Mouse (Mus musculus) thymus, adult 2 months (tissue): ENCODE results near the gene Homer2.

Experiments
- CTCF ChIP-seq: fragments of 200-500 bp; IDR thresholded peaks from 2 replicates; pipeline ENCODE4 v1.5.1; 2012; ENCODE audit warnings: mild to moderate bottlenecking, control low read depth, low read length, moderate library complexity, borderline replicate concordance; ENCODE audit not compliant: control insufficient read depth, poor library complexity, insufficient read depth; ENCODE audit errors: extremely low read depth
- POLR2A ChIP-seq: fragments of 200-500 bp; IDR thresholded peaks from 2 replicates; pipeline ENCODE4 v1.6.1; 2012; ENCODE audit warnings: mild to moderate bottlenecking, low read length, control low read depth, moderate library complexity; ENCODE audit not compliant: control insufficient read depth, poor library complexity, insufficient read depth; ENCODE audit errors: extremely low read depth

DNA sequence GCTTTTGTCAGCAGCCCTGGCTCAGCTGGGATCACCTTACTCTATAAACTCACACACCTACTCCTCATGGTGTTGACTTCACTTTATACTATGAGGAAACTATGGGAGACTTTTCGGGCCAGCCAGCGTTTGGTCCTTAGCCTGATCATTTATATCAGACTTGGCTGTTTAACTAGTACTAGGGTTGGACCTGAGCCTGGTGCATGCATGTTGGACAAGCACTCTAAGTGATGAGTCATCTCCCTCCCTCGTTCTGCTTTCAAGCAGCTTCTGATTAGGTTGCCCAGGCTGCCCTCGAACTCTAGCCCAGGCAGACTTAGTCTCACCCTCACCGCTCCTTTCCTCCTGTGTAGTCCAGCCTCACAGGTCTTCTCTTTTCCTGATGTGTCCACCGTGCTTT is 133.9 kb downstream of the Homer2 start:
- TF ChIP-seq POLR2A (no peak), CTCF (no peak)
